Mouse (Mus musculus) megakaryocyte, embryonic 14.5 days (primary cell): ENCODE data around the gene Slc6a8. TPM values are rescaled to one million over a fixed set of nuclear protein-coding genes. Genes with fewer than 3 reads are reported as not detected.
A peak's percentile ranks its signal among the peaks of the same experiment; 100 is the strongest.

Source experiments
- H3K27me3 ChIP-seq: replicated peaks from 2 replicates; pipeline ENCODE3; 2012; ENCODE audit warnings: inconsistent platforms
- H3K36me3 ChIP-seq: replicated peaks from 2 replicates; pipeline ENCODE3; 2012; ENCODE audit warnings: low read length, inconsistent platforms, mixed read lengths
- H3K4me1 ChIP-seq: 2 replicates; pipeline ENCODE4 v1.6.1; 2012; ENCODE audit warnings: inconsistent platforms
- H3K4me3 ChIP-seq: replicated peaks from 2 replicates; pipeline ENCODE3; 2012; ENCODE audit warnings: moderate library complexity, mild to moderate bottlenecking, inconsistent platforms
- H3K9me3 ChIP-seq: 2 replicates; pipeline ENCODE4 v1.6.1; 2012; ENCODE audit warnings: inconsistent platforms
- FLI1 ChIP-seq: IDR thresholded peaks from 2 replicates; pipeline ENCODE4 v1.6.1; 2012; ENCODE audit warnings: low read length, inconsistent platforms, mixed read lengths
- GATA1 ChIP-seq: IDR thresholded peaks from 3 replicates; pipeline ENCODE4 v1.6.1; 2012; ENCODE audit warnings: mixed read lengths, low read length, inconsistent platforms, borderline replicate concordance
- polyA plus RNA-seq: library from polyadenylated mRNA; stranded (reverse); fragments of >175 nt; gene quantifications from 2 replicates; pipeline ENCODE4 v1.2.3, GENCODE M21; 2012; ENCODE audit warnings: low replicate concordance; ENCODE audit not compliant: insufficient read depth

Gene Slc6a8
- polyA plus RNA-seq, 1 experiment: 3.9 TPM

DNA sequence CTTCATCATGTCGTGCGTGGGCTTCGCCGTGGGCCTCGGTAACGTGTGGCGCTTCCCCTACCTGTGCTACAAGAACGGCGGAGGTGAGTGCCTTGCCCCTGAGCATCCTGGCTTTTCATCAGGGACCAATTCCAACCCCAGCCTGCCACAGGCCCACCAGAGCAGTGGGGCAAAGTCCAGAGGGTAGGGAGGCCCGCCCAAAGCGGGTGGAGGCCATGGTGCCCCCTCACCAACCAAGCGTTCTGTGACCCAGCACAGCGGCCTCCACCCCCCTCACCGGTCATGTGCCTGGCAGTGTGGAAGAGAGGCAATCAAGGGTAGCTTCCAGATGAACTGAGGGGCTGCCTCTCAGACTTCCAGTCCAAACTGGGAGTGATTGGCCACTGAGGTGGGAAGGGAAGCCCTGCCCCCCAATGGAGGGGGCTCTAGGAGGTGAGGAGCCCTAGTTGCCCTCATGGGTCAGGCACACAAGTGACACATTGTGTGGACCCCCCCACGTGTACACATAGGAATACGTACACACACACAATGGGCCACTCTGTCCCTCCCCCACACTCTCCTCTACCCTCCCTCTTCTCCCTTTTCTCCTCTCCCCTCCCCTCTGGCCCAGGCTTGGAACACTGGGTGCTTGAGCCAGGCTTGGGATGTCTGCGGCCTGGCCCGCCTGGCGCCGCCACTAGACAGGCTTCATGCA is 1.2 kb downstream of the Slc6a8 start:
- H3K27me3 ChIP-seq: peaks cover 85% of the 10 kb centered on the region
- H3K4me3 ChIP-seq: peak overlapping the region; percentile 89
- peaks cover 5% of the 10 kb centered on the region for H3K36me3 ChIP-seq
- TF ChIP-seq FLI1 (no peak), GATA1 (no peak)
- peaks cover 20% of the 10 kb centered on the region for H3K4me1 ChIP-seq
- peaks cover 8% of the 10 kb centered on the region; the same call in 1 of the 2 replicates for H3K9me3 ChIP-seq

DNA sequence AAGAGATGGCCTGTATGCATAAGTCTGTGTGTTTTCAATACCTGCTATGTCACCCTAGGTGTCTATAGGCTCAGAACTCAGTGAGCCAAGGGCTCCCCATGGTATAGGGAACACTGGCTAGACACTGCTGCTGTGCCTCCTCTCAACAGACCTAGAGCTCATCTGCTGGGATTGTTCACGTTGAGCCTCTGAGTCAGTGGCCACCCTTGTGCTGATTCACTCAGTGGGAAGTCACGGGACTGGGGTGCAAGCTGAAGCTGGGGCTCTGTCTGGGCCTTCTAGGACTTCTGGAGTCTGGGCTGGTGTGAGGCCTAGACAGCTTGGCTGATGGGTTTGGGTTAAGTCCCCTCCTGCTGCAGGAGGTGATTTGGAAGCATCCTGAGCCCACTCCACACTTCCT is 2.3 kb downstream of the Slc6a8 start:
- no peak overlapping the region for H3K4me3 ChIP-seq
- peaks cover 20% of the 10 kb centered on the region for H3K4me1 ChIP-seq
- H3K9me3 ChIP-seq: peaks cover 8% of the 10 kb centered on the region; the same call in 1 of the 2 replicates
- H3K27me3 ChIP-seq: peaks cover 82% of the 10 kb centered on the region
- TF ChIP-seq FLI1 (no peak), GATA1 (no peak)
- H3K36me3 ChIP-seq: peaks cover 16% of the 10 kb centered on the region

DNA sequence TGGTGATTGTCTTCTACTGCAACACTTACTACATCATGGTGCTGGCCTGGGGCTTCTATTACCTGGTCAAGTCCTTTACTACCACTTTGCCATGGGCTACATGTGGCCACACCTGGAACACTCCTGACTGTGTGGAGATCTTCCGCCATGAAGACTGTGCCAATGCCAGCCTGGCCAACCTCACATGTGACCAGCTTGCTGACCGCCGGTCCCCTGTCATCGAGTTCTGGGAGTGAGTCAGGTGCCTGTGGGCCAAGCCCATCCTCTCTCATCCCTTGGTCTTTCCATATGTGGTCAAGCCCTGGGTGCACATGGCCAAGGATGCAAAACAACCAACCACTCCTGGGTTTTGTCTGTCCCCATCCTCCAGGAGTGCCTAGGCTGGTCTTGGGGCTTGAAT is 3.7 kb downstream of the Slc6a8 start:
- TF ChIP-seq GATA1: no peak
- no peak for TF ChIP-seq FLI1
- H3K9me3 ChIP-seq: peaks cover 8% of the 10 kb centered on the region; the same call in 1 of the 2 replicates
- H3K4me1 ChIP-seq: peaks cover 20% of the 10 kb centered on the region
- H3K27me3 ChIP-seq: peaks cover 78% of the 10 kb centered on the region
- H3K36me3 ChIP-seq: peaks cover 29% of the 10 kb centered on the region
- no peak overlapping the region for H3K4me3 ChIP-seq

DNA sequence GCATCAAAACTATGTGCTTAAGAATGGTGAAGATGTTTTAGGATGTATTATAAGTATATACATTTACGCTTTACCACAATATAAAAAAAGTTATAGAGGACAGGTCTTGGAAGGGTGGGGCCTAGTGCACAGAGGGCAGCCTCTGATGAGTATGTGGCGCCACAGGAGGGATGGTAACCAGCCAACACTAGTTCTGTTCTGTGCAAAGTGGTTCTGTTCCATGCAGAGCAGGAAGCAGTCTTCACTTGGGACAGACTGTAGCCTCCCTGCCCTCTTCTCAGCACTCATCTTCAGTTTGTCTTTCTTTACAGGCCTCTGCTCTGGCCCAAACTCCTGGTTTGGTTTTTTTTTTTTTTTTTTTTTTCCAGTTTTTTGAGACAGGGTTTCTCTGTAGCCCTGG is 11.2 kb downstream of the Slc6a8 start:
- H3K4me3 ChIP-seq: no peak overlapping the region
- peaks cover 97% of the 10 kb centered on the region for H3K36me3 ChIP-seq
- TF ChIP-seq FLI1: no peak
- TF ChIP-seq GATA1: no peak

DNA sequence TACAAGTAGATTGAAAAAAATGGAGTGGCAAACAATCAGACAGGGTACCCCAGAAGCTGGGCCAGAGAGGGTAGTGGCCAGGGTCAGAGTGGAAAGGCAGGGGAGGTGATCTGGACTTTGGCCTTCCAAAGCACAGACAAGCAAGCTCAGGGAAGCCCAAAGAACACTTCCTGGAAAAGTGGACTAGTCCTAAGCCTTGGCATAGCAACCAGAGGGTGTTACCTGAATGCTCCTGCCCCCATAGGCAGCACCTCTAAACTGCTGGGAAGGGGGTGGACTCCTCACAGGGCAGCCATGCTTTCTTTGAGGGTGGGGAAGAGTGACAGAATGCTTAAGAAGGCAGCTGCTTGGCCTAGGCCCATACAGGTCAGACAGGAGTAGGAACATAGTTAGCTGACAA is 12.0 kb downstream of the Slc6a8 start:
- TF ChIP-seq GATA1 (no peak), FLI1 (no peak)
- Histone ChIP-seq H3K36me3 (peaks cover 97% of the 10 kb centered on the region), H3K9me3 (no peaks in the 10 kb centered on the region), H3K27me3 (peaks cover 28% of the 10 kb centered on the region), H3K4me3 (no peak overlapping the region), H3K4me1 (peaks cover 14% of the 10 kb centered on the region)

More for the DNA sequence above, 11.2 kb downstream of the Slc6a8 start:
- H3K27me3 ChIP-seq: peaks cover 28% of the 10 kb centered on the region
- H3K4me1 ChIP-seq: peaks cover 14% of the 10 kb centered on the region
- no peaks in the 10 kb centered on the region for H3K9me3 ChIP-seq

DNA sequence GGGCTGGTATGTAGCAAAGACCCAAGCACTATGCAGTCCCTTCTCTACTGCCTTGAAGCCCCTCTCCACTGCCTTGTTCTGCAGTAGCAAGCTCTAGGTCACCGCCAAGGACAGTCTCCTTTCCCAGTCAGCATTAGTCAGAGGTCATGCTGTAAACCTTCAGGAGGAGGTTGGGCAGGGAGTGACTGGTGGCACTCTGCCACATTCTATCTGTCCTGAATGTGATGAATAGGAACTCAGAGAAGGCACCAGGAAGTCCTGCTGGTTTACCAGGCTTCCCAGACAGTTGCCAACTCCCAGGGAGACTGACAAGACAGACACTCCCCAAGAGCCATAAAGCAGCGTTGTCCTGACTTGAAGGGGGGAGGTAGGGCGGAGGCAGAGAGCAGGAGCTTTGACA is 12.7 kb downstream of the Slc6a8 start:
- Histone ChIP-seq H3K4me1 (peaks cover 15% of the 10 kb centered on the region), H3K27me3 (peaks cover 25% of the 10 kb centered on the region), H3K36me3 (peaks cover 97% of the 10 kb centered on the region), H3K9me3 (no peaks in the 10 kb centered on the region), H3K4me3 (no peak overlapping the region)
- no peak for TF ChIP-seq GATA1
- no peak for TF ChIP-seq FLI1

DNA sequence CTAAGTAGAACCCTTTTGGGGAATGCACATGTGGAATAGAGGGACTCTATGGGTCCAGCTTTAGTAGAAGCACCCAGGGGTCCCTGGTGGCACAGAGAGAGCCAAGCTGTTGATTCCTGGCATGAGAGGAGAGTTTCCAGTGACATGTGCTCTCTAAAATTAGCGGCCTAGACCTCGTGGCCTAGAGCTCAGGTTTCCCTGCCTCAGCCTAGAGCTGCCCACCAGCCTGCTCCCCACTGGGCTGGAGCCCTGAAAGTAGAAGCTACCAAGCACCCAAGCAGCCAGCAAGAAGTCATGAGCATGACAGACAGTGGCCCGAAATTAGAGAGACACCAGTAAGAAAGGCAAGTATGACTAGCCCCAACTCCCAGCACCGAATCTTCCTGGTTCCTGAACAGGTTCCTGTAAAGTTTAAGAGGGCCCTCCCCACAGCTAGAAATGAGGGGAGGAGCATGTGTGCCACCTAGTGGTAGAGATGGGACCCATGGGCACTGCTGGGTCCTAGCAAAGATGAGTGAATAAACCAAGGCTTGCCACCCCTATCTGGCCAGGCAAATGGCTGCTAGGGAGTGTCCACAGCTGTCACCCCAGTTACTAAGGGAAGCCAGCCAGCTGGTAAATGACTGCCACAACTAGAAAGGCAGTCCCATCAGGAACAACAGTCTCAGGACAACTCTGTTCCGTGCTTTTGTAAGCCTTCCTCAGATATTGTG is 18.1 kb downstream of the Slc6a8 start:
- Histone ChIP-seq H3K4me3 (no peak overlapping the region), H3K27me3 (peaks cover 18% of the 10 kb centered on the region), H3K9me3 (no peaks in the 10 kb centered on the region), H3K4me1 (peaks cover 28% of the 10 kb centered on the region), H3K36me3 (peaks cover 94% of the 10 kb centered on the region)
- TF ChIP-seq FLI1 (no peak), GATA1 (no peak)

DNA sequence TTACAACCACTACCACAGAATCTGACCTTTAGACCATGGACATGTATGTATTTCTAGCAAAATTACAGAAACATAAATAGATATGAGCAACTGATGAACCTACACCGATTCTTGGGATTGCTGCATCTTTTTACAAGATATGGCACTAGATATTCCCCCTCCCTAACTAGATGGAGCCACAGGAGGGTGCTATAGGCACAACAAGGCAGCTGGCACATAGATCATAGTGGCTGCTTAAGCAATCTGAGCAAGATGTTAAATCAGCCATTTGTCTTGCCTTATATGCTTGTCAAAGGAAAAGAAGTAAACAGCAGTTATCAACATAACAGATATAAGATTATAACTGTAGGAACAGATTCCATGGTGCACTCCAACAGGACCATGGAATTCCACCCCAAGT is 27.5 kb downstream of the Slc6a8 start:
- TF ChIP-seq GATA1: no peak
- no peak for TF ChIP-seq FLI1
- Histone ChIP-seq H3K4me3 (no peak overlapping the region), H3K36me3 (peaks cover 69% of the 10 kb centered on the region), H3K9me3 (no peaks in the 10 kb centered on the region), H3K27me3 (no peaks in the 10 kb centered on the region), H3K4me1 (0 out of 2 replicates have a peak, but pooled peaks cover 6% of the 10 kb centered on the region)

DNA sequence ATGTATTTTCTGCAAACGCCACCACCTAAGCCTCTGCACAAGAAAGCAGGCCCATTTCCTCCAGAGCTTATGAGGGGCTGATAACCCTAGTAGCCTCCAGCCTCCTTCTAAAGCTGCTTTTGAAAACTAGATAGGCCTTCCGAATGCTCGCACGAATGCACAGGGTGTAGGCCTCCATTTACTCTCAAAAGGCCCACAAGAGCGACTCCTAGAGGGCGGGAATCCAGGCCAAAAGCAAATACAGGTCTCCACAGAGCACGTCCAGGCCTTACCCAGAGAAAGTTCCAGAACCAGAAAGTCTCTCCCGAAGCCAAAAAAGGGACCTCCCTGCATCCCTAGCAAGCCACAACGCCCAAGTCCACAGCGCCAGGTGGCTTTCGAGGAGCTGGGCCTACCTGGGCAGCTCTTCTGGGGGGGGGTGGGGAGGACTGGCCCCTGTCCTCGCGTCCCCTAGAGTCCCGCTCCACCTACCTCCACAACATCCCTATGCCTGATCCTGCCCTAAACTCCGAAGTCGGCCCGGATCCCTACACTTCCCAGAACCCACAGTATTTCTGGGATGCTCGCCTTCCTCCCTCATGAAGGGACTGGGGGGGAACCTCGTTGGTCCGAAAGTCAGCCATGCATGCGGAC is 42.6 kb downstream of the Slc6a8 start:
- no peak for TF ChIP-seq FLI1
- no peak for TF ChIP-seq GATA1
- peaks cover 43% of the 10 kb centered on the region for H3K4me1 ChIP-seq
- no peaks in the 10 kb centered on the region for H3K9me3 ChIP-seq
- H3K4me3 ChIP-seq: peak overlapping the region; percentile 96
- peaks cover 16% of the 10 kb centered on the region for H3K27me3 ChIP-seq
- peaks cover 35% of the 10 kb centered on the region for H3K36me3 ChIP-seq

DNA sequence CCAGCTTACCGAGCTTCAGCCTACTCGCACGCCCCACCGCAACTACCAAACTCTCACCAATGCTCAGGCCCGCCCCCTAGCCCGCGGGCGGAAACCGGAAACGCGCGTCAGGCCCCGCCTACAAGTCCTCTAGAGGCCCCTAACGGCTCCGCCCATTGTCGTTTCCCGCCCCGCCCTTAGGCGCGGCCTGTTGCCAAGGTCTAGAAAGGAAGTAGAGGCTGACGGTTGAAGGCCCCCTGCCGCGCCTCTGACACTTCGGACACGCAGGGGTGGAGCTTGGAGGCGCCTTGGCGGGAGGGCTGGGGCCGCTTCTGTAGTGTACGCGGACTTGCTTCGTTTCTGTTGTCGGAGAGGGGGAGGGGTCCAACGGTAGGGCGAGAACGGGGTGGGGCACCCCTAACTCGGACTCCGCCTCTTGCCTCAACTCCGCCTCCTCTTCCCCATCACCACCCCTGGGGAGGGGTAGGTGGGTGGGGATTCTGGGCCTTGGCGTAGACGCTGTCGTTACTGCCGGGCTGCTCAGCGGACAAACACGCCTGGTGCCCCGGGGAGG is 43.2 kb downstream of the Slc6a8 start, which contains the start of the genes Bcap31 and Abcd1:
Gene Bcap31, minus strand, starts transcription at position 67 of the 553 bp plus-strand sequence.
Gene Abcd1, plus strand, starts transcription at position 489 of the 553 bp plus-strand sequence.
- Histone ChIP-seq H3K4me3 (peak within 1 kb of the TSS; percentile 96), H3K4me1 (peaks cover 49% of the 10 kb centered on the region), H3K9me3 (no peaks in the 10 kb centered on the region), H3K27me3 (peaks cover 22% of the 10 kb centered on the region), H3K36me3 (peaks cover 35% of the 10 kb centered on the region)
- TF ChIP-seq FLI1: peak; percentile 74; the same call in 1 of the 2 replicates
- TF ChIP-seq GATA1: no peak
